Mouse (Mus musculus) ovary, postnatal 14 days (tissue): Measurements from ENCODE around the gene Gm11541.
"Not testable (repeated sequence)": the region's sequence is repeated elsewhere in the genome, so short reads cannot be mapped to it uniquely, and the experiment has no call there.

Source experiments
- DNase-seq: peaks from one replicate; pipeline ENCODE4 v3.0.0; 2022; ENCODE audit warnings: low spot score

The Gm11541 gene

GRCm38 (mm10) chr11:94697140-94697539 lies 7.2 kb downstream of the Gm11541 start:
- no peak for DNase-seq

GRCm38 (mm10) chr11:94695508-94695907 lies 8.8 kb downstream of the Gm11541 start:
- no peak for DNase-seq

- not testable (repeated sequence) for DNase-seq
Observed at GRCm38 (mm10) chr11:94692502-94692901, 11.8 kb downstream of the Gm11541 start.

- no peak for DNase-seq
Observed at GRCm38 (mm10) chr11:94687178-94687577, 17.1 kb downstream of the Gm11541 start.

- DNase-seq: no peak
Observed at GRCm38 (mm10) chr11:94682427-94682826, 21.9 kb downstream of the Gm11541 start.

- DNase-seq: no peak
Observed at GRCm38 (mm10) chr11:94681640-94682039, 22.7 kb downstream of the Gm11541 start.

- no peak for DNase-seq
Observed at GRCm38 (mm10) chr11:94680639-94681038, 23.7 kb downstream of the Gm11541 start.

- DNase-seq: no peak
Observed at GRCm38 (mm10) chr11:94677607-94678145, 26.6 kb downstream of the Gm11541 start.

GRCm38 (mm10) chr11:94676754-94677606 lies 27.3 kb downstream of the Gm11541 start, which contains the start of gene Xylt2:
Gene Xylt2 (minus strand): TSS chr11:94677515.
- DNase-seq: peak; percentile 91

- DNase-seq: no peak
Observed at GRCm38 (mm10) chr11:94676308-94676707, 28.0 kb downstream of the Gm11541 start.

GRCm38 (mm10) chr11:94675446-94675845 lies 28.9 kb downstream of the Gm11541 start:
- DNase-seq: no peak

- DNase-seq: no peak
Observed at GRCm38 (mm10) chr11:94674984-94675383, 29.3 kb downstream of the Gm11541 start.

GRCm38 (mm10) chr11:94665281-94665680 lies 39.0 kb downstream of the Gm11541 start:
- DNase-seq: no peak

- no peak for DNase-seq
Observed at GRCm38 (mm10) chr11:94661344-94661743, 43.0 kb downstream of the Gm11541 start.

- peak; percentile 73 for DNase-seq
Observed at GRCm38 (mm10) chr11:94653663-94654436, 50.4 kb downstream of the Gm11541 start, which contains the start of the genes Mrpl27 and Eme1. Gene Mrpl27 (plus strand): TSS chr11:94653767. Gene Eme1 (minus strand): TSS chr11:94653964.

- DNase-seq: no peak
Observed at GRCm38 (mm10) chr11:94652973-94653372, 51.3 kb downstream of the Gm11541 start.

- DNase-seq: not testable (repeated sequence)
Observed at GRCm38 (mm10) chr11:94651241-94651640, 53.1 kb downstream of the Gm11541 start.

- DNase-seq: no peak
Observed at GRCm38 (mm10) chr11:94646457-94646856, 57.8 kb downstream of the Gm11541 start.
